Mouse (Mus musculus) ES-E14 (cell line): Measurements from ENCODE around the gene Zcchc17.

Source experiments
- CHD2 ChIP-seq: IDR thresholded peaks from 2 replicates; pipeline ENCODE4 v1.6.1; 2014; ENCODE audit warnings: mild to moderate bottlenecking, low read depth, low read length, inconsistent platforms
- HCFC1 ChIP-seq: IDR thresholded peaks from 2 replicates; pipeline ENCODE4 v1.6.1; 2012; ENCODE audit warnings: low read length, inconsistent platforms, borderline replicate concordance; ENCODE audit not compliant: insufficient read depth
- MAFK ChIP-seq: IDR thresholded peaks from 2 replicates; pipeline ENCODE4 v1.6.1; 2014; ENCODE audit warnings: mild to moderate bottlenecking, low read depth, low read length, inconsistent platforms; ENCODE audit not compliant: insufficient read depth
- ZC3H11A ChIP-seq: IDR thresholded peaks from 2 replicates; pipeline ENCODE4 v1.6.1; 2012; ENCODE audit warnings: low read depth, mild to moderate bottlenecking, inconsistent platforms, low read length, borderline replicate concordance
- ZNF384 ChIP-seq: IDR thresholded peaks from 2 replicates; pipeline ENCODE4 v1.6.1; 2012; ENCODE audit warnings: low read depth, low read length, inconsistent platforms

DNA sequence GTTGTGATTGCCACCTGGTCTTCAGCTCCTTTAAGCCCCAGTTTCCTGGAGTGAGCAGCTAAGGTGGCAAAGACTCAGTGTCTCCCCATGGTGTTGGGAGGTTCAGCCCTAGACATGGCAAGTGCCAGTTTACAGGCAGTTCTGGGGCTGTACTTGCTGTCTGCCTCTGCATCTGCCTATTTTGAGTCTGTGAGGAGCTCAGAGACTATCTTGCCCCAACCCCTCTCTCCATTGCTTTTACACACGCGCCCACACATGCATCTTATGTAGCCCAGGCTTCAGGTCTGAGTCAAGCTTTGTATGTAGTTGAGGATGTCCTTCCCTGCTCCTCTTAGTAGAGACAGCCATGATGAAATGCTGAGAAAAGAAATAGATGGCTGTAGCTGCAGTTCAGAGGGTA is 19.4 kb upstream of the Zcchc17 start:
- TF ChIP-seq HCFC1 (no peak), MAFK (no peak), ZC3H11A (no peak), ZNF384 (no peak), CHD2 (no peak)
